ENCODE assay signal across 17 mouse cellular contexts in the genomic region with DNA sequence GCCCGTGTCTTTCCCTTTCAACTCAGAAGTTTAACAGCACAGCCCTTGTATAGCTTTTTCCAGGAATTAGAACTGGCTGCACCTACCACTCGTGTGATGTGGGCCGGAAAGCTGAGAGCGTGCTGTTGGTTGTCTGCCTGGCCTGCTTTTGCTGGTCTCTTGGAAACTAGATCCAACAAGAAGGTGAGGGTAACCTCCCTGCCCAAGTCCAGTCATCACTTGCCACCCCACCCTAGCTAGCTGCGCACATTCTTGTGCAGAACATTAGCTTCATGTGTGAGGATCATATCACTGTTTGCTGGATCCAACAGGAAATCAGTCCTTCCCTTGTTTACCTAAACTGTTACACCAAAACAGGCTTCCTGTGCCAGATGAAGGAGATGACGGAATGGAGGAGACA. TPM values are rescaled to one million over a fixed set of nuclear protein-coding genes. Genes with fewer than 3 reads are reported as not detected.
"Had no signal": no experiment of that assay in that cellular context is flagged by ENCODE, and none has a peak within 500 bp of the region (broad histone marks: within the 10 kb centered on the region; RNA-seq: fewer than 3 reads in every experiment).

No protein-coding gene starts in this region.

- H3K4me3 ChIP-seq: limb, embryonic 12.5 days; limb, embryonic 15.5 days; liver, embryonic 12.5 days; liver, embryonic 15.5 days; midbrain, embryonic 13.5 days had no signal

- H3K27me3 ChIP-seq: limb, embryonic 12.5 days; limb, embryonic 15.5 days; liver, embryonic 12.5 days; liver, embryonic 15.5 days; midbrain, embryonic 13.5 days had no signal

- DNase-seq: kidney, adult 9 months; kidney, postnatal 14 days; kidney, postnatal 4 days; left cerebral cortex, postnatal 4 days; lung, embryonic 14.5 days; lung, postnatal 14 days; thymus, adult 2 months; thymus, postnatal 14 days; thymus, postnatal 4 days had no signal

- H3K9me3 ChIP-seq: limb, embryonic 12.5 days; limb, embryonic 15.5 days; liver, embryonic 12.5 days; liver, embryonic 15.5 days; midbrain, embryonic 13.5 days had no signal

- H3K4me2 ChIP-seq: limb, embryonic 12.5 days; limb, embryonic 15.5 days; liver, embryonic 12.5 days; liver, embryonic 15.5 days; lung, embryonic 14.5 days; midbrain, embryonic 13.5 days had no signal

- H3K9ac ChIP-seq: limb, embryonic 12.5 days; limb, embryonic 15.5 days; liver, embryonic 12.5 days; liver, embryonic 15.5 days; lung, embryonic 14.5 days; midbrain, embryonic 13.5 days had no signal

- H3K27ac ChIP-seq: limb, embryonic 12.5 days; limb, embryonic 15.5 days; liver, embryonic 12.5 days; liver, embryonic 15.5 days; macrophage; midbrain, embryonic 13.5 days had no signal

- H3K4me1 ChIP-seq: limb, embryonic 12.5 days; limb, embryonic 15.5 days; liver, embryonic 12.5 days; liver, embryonic 15.5 days; midbrain, embryonic 13.5 days had no signal

- ATAC-seq: intestine, embryonic 16.5 days; liver, embryonic 12.5 days; midbrain, embryonic 13.5 days had no signal

RNA-seq across cellular contexts. Expression of a gene that starts 19.2 kb away (rescaled TPM):
- total RNA-seq: megakaryocyte, adult 5-6 weeks had no signal
- polyA plus RNA-seq: macrophage had no signal
